Mouse (Mus musculus) stomach, postnatal 0 days (tissue): ENCODE data around the gene Smarca2. TPM values are rescaled to one million over a fixed set of nuclear protein-coding genes. Genes with fewer than 3 reads are reported as not detected.

Experiments used
- ATAC-seq: fragments of 200-750 bp; cut with Nextera tagmentation; 2 replicates; pipeline ENCODE4 v1.8.0; 2017; ENCODE audit not compliant: low FRiP score, low TSS enrichment
- DNase-seq: peaks from one replicate; pipeline ENCODE4 v3.0.0-alpha.2; 2016; ENCODE audit warnings: low spot score
- H3K27ac ChIP-seq: fragments of 300-500 bp; sonication (generic); replicated peaks from 2 replicates; pipeline ENCODE4 v1.5.1; 2014; ENCODE audit warnings: mild to moderate bottlenecking, control low read depth
- H3K27me3 ChIP-seq: fragments of 300-500 bp; sonication (generic); 2 replicates; pipeline ENCODE4 v1.6.1; 2014; ENCODE audit warnings: low read length; ENCODE audit not compliant: control insufficient read depth, insufficient read depth
- H3K36me3 ChIP-seq: fragments of 300-500 bp; sonication (generic); 2 replicates; pipeline ENCODE4 v1.6.1; 2014; ENCODE audit warnings: low read length, mixed read lengths; ENCODE audit not compliant: control insufficient read depth, insufficient read depth
- H3K4me1 ChIP-seq: fragments of 300-500 bp; sonication (generic); replicated peaks from 2 replicates; pipeline ENCODE4 v1.6.1; 2014; ENCODE audit warnings: antibody characterized with exemption; ENCODE audit not compliant: control insufficient read depth, insufficient read depth
- H3K4me2 ChIP-seq: fragments of 300-500 bp; sonication (generic); replicated peaks from 2 replicates; pipeline ENCODE4 v1.6.1; 2014; ENCODE audit warnings: low read depth, mild to moderate bottlenecking, control low read depth, moderate library complexity
- H3K4me3 ChIP-seq: fragments of 300-500 bp; sonication (generic); 2 replicates; pipeline ENCODE4 v1.5.1; 2014; ENCODE audit warnings: low read depth, low read length, control low read depth
- H3K9ac ChIP-seq: fragments of 300-500 bp; sonication (generic); 2 replicates; pipeline ENCODE4 v1.6.1; 2014; ENCODE audit warnings: mild to moderate bottlenecking, low read length, control low read depth, mixed read lengths
- H3K9me3 ChIP-seq: fragments of 300-500 bp; sonication (generic); 2 replicates; pipeline ENCODE4 v1.6.1; 2016; ENCODE audit warnings: low read length; ENCODE audit not compliant: control insufficient read depth
- CTCF ChIP-seq: IDR thresholded peaks from 2 replicates; pipeline ENCODE4 v1.5.1; 2016; ENCODE audit warnings: antibody characterized with exemption, low read depth, mild to moderate bottlenecking, moderate library complexity
- EP300 ChIP-seq: optimal IDR thresholded peaks from 2 replicates; pipeline ENCODE3; 2016; ENCODE audit warnings: antibody characterized with exemption
- WGBS: fragments of 180-500 bp; shearing (Covaris S2); extraction: QIAGEN DNeasy Blood & Tissue Kit; methylation state at CpG from one replicate; pipeline ENCODE4 v1.1.7; 2014; 5-methylcytosine and 5-hydroxymethylcytosine counted together
- polyA plus RNA-seq: library from polyadenylated mRNA; unstranded; fragments of >200 nt; fragmentation: Nextera tagmentation; extraction: Ambion mirVana; gene quantifications from 2 replicates; pipeline ENCODE4 v1.2.1, GENCODE M21; 2015

Gene Smarca2
- polyA plus RNA-seq, 1 experiment from 2014 or later: 21.3 TPM

DNA sequence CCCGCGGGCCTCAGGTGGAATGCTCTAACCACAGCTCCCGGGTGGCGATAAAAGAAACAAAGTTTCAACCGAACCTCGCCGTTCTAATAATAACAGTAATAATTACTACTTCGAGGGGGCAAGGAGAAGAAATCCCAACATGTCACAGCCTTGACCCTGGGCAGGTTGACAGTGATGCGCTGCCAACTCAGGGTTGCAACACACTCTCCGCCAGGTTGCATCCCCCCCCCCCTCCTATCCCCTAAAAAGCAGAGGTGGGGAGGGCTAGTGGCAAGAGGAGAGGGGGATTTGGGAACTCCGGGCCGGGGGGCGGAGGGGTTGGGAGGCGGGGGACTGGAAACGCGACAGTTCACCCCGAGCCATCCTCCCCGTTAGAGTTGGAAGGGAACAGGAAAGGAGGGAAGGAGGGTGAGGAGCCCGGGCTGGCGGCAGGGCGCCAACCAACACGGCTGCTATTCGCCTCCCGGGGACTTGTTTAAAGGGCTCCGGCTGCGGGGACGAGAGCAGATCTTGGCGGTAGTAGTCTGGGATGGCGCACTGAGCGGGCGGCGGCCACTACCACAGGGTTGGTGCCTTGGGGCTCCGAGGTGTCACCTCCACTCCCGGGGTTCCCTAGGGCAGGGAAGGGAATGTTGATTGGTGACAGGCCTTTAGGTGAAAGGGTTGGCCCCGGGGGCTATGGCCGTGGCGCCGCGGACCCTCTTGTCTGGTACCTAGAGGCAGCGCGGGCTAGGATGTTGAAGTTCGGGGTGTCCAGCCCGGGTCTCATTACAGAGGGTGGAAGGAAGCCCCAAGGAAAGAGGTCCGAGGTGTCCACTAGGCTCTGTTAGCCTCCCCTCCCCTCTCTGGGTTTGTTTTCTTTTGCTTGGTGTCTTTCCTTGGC is 829 bp downstream of the Smarca2 start:
- peak overlapping the region; percentile 90 for H3K27ac ChIP-seq
- H3K27me3 ChIP-seq: no peaks in the 10 kb centered on the region
- no peaks in the 10 kb centered on the region for H3K9me3 ChIP-seq
- H3K4me2 ChIP-seq: peak overlapping the region; percentile 95
- peak; percentile 66 for DNase-seq
- ATAC-seq: peak; percentile 13
- H3K9ac ChIP-seq: peak overlapping the region; percentile 81
- TF ChIP-seq CTCF: no peak
- H3K4me3 ChIP-seq: peak overlapping the region; percentile 81
- under 1% methylated on average over 42 of the region's 44 CpGs for WGBS
- no peaks in the 10 kb centered on the region for H3K4me1 ChIP-seq
- no peaks in the 10 kb centered on the region for H3K36me3 ChIP-seq

DNA sequence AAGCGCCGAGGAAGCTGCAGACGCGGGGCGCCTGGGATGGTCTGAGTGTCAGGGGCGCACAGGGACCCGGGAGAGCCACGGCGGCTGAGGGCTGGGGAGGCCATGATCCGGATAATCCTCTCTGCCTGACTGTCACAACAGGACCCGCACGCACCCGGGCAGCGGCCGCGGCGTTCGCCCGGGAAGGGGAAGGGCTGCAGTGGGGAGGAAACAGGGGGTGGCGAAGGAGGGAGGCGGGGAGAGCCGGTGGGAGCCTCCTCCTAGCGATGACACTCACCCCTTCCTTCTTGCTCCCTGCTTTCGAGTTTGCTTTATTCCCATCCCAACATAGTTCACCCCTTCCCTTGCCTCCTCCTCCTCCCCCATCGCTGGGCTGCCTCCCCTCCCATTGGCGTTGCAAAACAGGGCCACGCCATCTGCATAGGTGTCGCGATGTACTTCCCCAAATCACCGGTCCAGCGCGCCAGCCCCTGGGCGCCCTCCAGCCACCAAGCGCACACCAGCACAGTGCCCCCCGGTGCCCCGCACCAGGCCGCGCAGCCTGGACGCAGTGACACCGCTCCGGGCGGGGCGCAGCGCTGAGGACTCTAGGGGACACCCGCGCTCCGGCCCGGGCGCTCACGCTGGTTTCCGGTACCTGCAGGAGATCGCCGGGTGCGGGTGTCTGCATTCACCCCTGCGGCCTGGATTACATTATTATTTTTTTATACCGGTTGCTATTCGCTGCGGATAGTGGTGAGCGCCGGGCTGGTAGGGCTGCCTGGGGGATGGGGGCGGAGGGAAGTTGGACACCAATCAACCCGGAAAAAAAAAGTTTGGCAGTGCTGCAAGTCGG is 1.7 kb downstream of the Smarca2 start:
- peak overlapping the region; percentile 95 for H3K4me2 ChIP-seq
- DNase-seq (peak; percentile 72), ATAC-seq (peak; percentile 32)
- peak overlapping the region; percentile 81 for H3K9ac ChIP-seq
- H3K27me3 ChIP-seq: no peaks in the 10 kb centered on the region
- TF ChIP-seq CTCF (peak; percentile 52), EP300 (no peak)
- WGBS: 0% methylated on average over 50 of the region's 63 CpGs
- H3K9me3 ChIP-seq: no peaks in the 10 kb centered on the region
- no peaks in the 10 kb centered on the region for H3K4me1 ChIP-seq
- peak overlapping the region; percentile 81 for H3K4me3 ChIP-seq
- H3K27ac ChIP-seq: peak overlapping the region; percentile 90
- no peaks in the 10 kb centered on the region for H3K36me3 ChIP-seq

DNA sequence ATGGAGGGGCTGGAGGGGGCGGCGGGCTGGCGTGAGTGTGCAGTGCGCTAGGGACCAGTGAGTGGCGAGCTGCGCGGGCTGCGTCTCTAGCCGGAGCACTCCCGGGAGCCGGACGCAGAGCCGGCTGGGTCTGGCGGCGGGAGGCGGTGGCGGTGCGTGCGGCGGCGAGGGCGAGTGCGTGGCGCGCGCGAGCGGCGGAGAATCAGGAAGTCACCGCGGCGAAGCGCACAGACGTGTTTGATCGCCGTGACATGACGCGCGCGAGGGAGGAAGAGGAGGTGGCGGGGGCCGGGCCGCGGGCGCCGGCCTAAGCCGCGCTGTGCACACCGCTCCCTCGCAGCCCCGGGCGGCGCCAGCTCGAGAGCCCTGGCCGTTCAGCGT is 2.3 kb downstream of the Smarca2 start:
- under 1% methylated on average over 36 of the region's 56 CpGs for WGBS
- no peak for TF ChIP-seq EP300
- Histone ChIP-seq H3K9ac (peak overlapping the region; percentile 81), H3K4me3 (peak overlapping the region; percentile 81), H3K27me3 (no peaks in the 10 kb centered on the region), H3K36me3 (no peaks in the 10 kb centered on the region), H3K9me3 (no peaks in the 10 kb centered on the region), H3K27ac (peak overlapping the region; percentile 90), H3K4me1 (no peaks in the 10 kb centered on the region), H3K4me2 (peak overlapping the region; percentile 95)
- ATAC-seq: peak; percentile 42
- DNase-seq: no peak

DNA sequence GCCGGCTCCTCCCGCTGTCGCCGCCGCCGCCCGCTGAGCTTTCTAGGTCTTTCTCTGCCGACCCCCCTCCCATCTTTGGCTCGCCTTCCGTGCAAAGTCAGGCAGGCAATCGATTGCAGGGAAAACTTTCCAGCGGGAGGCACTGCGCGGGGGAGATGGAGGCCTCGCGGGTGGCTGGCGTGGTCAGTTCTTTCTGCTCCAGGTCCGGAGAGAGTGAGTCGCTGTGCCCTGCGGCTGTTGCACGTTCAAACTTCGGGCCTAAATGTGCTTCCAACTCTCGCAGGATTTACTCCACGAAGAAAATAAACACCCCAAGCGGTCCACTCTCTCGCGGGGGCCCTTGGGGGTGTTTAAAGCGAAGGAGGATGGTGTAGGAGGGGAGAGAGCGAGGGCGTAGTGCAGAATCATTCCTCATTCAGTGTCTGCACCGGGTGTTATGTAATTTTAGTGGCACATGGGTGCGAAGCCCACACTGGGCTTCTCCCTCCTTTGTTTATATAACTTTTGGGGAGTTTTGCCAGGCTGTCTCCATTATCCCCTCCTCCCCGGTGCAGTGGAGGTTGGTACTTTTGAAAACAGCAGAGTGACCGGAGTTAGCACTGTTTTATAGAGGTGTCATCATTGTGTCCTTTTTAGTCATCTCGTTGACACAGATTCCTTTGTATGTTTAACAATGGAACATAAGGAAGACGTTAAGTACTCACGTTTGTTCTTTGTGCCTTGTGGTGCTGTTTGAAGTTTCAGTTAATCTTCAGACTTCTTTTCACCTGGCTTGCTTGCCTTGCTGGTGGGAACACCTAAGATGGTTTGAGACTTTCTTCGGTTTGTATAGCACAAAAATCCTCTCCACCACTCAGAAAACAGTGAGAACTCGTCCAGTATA is 2.9 kb downstream of the Smarca2 start:
- peak overlapping the region; percentile 95 for H3K4me2 ChIP-seq
- WGBS: 1% methylated on average over 36 of the region's 39 CpGs
- H3K9me3 ChIP-seq: no peaks in the 10 kb centered on the region
- peak overlapping the region; percentile 90 for H3K27ac ChIP-seq
- peak overlapping the region; percentile 81 for H3K4me3 ChIP-seq
- 0 out of 2 replicates have a peak, but pooled peaks cover under 1% of the 10 kb centered on the region for H3K4me1 ChIP-seq
- no peak for DNase-seq
- peak overlapping the region; percentile 81 for H3K9ac ChIP-seq
- TF ChIP-seq CTCF: peak; percentile 9; the same call in 1 of the 2 replicates
- no peak for TF ChIP-seq EP300
- no peaks in the 10 kb centered on the region for H3K36me3 ChIP-seq
- no peaks in the 10 kb centered on the region for H3K27me3 ChIP-seq
- no peak for ATAC-seq

DNA sequence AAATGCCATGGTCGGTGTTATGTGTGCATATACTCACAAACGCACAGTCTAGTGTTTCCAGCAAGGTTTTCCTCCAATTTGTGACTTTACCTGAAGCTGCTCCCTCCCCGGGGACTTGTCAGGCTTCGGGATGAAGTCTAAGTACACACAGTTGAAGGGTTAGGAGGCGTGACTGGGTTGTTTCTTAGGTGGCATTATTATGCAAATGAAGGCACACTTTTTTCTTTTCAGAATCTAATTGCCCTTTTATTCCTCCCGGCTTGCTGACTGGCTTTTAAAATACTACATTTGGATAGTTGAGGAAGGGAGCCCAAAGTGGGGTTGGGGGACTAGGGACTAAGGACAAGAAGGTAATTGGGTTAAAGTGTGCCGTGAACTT is 3.6 kb downstream of the Smarca2 start:
- 0 out of 2 replicates have a peak, but pooled peaks cover 2% of the 10 kb centered on the region for H3K4me1 ChIP-seq
- H3K36me3 ChIP-seq: no peaks in the 10 kb centered on the region
- no peak for DNase-seq
- H3K4me2 ChIP-seq: peak overlapping the region; percentile 95
- TF ChIP-seq CTCF (no peak), EP300 (no peak)
- WGBS: 38% methylated on average over 7 of the region's 7 CpGs
- no peak overlapping the region for H3K9ac ChIP-seq
- no peak overlapping the region for H3K4me3 ChIP-seq
- no peak for ATAC-seq
- no peaks in the 10 kb centered on the region for H3K27me3 ChIP-seq
- H3K9me3 ChIP-seq: no peaks in the 10 kb centered on the region
- H3K27ac ChIP-seq: no peak overlapping the region
